Mouse (Mus musculus) forebrain, embryonic 12.5 days (tissue): ENCODE measurements around the gene Adgrl2. TPM values are rescaled to one million over a fixed set of nuclear protein-coding genes. Genes with fewer than 3 reads are reported as not detected.
A peak's percentile ranks its signal among the peaks of the same experiment; 100 is the strongest.

Experiments used
- ATAC-seq: fragments of 200-750 bp; cut with Nextera tagmentation; 2 replicates; pipeline ENCODE4 v1.8.0; 2017; ENCODE audit warnings: moderate TSS enrichment; ENCODE audit not compliant: low FRiP score
- H3K27ac ChIP-seq: fragments of 300-500 bp; sonication (generic); 2 replicates; pipeline ENCODE4 v1.5.1; 2016; ENCODE audit warnings: mild to moderate bottlenecking
- H3K27me3 ChIP-seq: fragments of 300-500 bp; sonication (generic); 2 replicates; pipeline ENCODE4 v1.6.1; 2016; ENCODE audit warnings: mild to moderate bottlenecking
- H3K36me3 ChIP-seq: fragments of 300-500 bp; sonication (generic); replicated peaks from 2 replicates; pipeline ENCODE4 v1.6.1; 2016; ENCODE audit warnings: mild to moderate bottlenecking
- H3K4me1 ChIP-seq: fragments of 300-500 bp; sonication (generic); 2 replicates; pipeline ENCODE4 v1.6.1; 2016
- H3K4me2 ChIP-seq: fragments of 300-500 bp; sonication (generic); 2 replicates; pipeline ENCODE4 v1.6.1; 2016; ENCODE audit warnings: mild to moderate bottlenecking, moderate library complexity
- H3K4me3 ChIP-seq: fragments of 300-500 bp; sonication (generic); replicated peaks from 2 replicates; pipeline ENCODE4 v1.5.1; 2016; ENCODE audit warnings: mild to moderate bottlenecking
- H3K9ac ChIP-seq: fragments of 300-500 bp; sonication (generic); 2 replicates; pipeline ENCODE4 v1.6.1; 2016; ENCODE audit warnings: mild to moderate bottlenecking
- H3K9me3 ChIP-seq: fragments of 300-500 bp; sonication (generic); 2 replicates; pipeline ENCODE4 v1.6.1; 2016
- whole genome bisulfite sequencing: fragments of 180-500 bp; shearing (Covaris S2); methylation state at CpG from one replicate; pipeline ENCODE4 v1.1.7; 2016; 5-methylcytosine and 5-hydroxymethylcytosine counted together
- polyA plus RNA-seq: library from polyadenylated mRNA; unstranded; fragments of >200 nt; fragmentation: Nextera tagmentation; extraction: Ambion mirVana; gene quantifications from 2 replicates; pipeline ENCODE4 v1.2.1, GENCODE M21; 2016

Gene Adgrl2
- polyA plus RNA-seq, 1 experiment from 2014 or later: 104 TPM

DNA sequence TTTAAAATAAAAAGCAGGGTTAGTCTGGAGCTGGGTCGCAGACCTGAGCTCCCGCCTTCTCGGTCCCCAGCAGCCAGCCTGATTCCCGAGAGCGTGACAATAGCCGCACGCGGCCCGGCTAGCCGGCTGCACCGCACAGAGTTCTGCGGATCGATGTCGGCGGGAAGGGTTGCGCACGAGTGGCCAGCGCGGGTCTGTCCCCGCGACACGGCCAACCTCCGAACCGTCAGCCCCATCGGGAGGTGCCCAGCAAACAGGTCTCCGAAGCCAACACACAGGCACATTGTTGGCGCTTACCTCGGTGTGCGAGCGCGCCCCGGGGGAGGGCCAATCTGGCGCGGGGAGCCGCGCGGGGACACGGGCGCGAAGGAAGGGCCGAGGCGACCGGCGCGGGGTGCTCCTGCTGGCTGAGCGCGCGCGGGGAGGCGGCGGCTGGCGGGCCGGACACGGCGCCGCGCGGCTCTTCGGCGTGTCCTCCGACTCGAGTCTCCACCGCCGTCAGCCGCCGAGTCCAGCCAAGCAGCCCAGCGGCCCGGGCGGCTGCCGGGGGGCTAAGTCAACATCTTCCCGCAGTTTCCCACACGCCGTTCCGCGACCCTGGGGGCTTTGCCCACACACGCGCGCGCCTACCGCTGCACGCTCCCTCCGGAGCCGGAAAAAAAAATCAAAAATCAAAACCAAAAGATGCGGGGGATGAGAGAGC lies 1.9 kb downstream of the Adgrl2 start:
- Histone ChIP-seq H3K4me2 (peak overlapping the region; percentile 78), H3K9ac (peak overlapping the region; percentile 95), H3K27me3 (no peaks in the 10 kb centered on the region), H3K4me3 (peak overlapping the region; percentile 94), H3K9me3 (no peaks in the 10 kb centered on the region), H3K36me3 (no peaks in the 10 kb centered on the region), H3K4me1 (peaks cover 41% of the 10 kb centered on the region), H3K27ac (peak overlapping the region; percentile 100)
- peak; percentile 2 for ATAC-seq
- under 1% methylated on average over 77 of the region's 84 CpGs for WGBS

DNA sequence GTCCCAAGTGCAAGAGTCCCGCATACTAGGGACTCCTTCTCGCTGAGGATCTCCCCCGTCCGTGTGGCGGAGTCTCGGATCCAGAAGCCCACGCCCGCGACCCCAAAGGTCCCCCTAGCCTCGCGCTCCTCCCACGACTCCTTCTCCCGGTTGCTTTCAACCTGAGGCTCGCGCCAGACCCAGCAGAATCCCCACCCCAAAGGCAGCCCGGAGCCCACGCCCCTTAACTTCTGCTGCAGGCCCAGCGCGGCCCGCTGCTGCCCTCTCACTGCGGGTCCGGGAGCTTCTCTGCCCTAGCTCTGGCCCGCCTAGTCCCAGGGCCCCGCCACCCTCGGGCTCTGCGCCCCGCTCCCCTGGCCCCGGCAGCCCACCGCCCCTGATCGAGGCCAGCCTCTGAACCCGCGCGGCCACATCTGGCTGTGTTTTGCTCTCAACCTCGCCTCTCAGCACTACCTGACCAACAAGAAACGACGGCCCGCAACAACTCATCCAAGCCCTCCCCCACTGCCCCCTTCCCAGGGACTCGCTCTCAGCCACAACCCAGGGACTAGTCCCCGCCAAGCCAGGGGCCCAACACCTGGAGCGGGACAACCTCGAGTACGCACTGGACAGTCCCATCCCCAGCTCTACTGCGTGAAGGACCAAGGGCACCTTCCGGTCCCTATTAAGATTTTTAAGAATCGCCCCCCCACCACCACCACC lies 2.6 kb downstream of the Adgrl2 start:
- H3K9me3 ChIP-seq: no peaks in the 10 kb centered on the region
- H3K9ac ChIP-seq: peak overlapping the region; percentile 95
- H3K4me3 ChIP-seq: peak overlapping the region; percentile 94
- ATAC-seq: peak; percentile 60
- no peaks in the 10 kb centered on the region for H3K27me3 ChIP-seq
- H3K4me1 ChIP-seq: peaks cover 41% of the 10 kb centered on the region
- peak overlapping the region; percentile 78 for H3K4me2 ChIP-seq
- WGBS: under 1% methylated on average over 45 of the region's 45 CpGs
- peak overlapping the region; percentile 100 for H3K27ac ChIP-seq
- no peaks in the 10 kb centered on the region for H3K36me3 ChIP-seq

DNA sequence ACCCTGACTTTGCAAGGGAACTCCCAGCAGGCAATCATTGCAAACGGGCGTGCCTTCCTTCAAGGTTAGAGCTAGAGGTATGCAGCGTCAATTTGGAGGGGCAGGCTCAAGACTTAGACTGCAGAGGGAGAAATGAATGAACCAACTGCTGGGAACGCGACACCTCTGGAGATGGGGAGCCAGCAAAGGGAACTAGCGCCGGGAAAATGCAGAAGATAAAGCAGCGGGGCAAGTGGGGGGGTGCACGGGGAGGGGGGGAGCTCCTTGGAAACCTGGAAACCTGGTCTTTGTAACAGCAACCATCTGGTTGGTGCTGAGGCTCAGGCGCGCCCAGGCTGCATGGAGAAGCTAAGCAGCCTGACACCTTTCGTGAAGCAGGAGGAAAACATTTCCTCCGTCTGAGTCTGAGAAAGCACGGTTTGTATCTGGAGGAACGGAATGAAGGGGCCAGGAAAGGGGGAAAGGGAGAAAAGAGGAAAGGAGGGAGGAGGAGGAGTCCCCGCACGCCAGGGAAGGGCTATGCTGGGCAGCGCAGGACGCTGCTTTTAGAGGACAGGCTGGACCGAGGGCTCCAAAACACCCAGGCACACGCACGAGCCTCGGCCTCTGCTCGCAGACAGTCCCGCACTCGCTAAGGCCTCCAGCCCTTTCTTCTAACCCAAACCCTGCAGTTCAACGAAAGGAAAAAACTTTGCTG lies 3.3 kb downstream of the Adgrl2 start:
- Histone ChIP-seq H3K4me2 (peak overlapping the region; percentile 78), H3K4me1 (peaks cover 39% of the 10 kb centered on the region), H3K4me3 (peak overlapping the region; percentile 94), H3K9me3 (no peaks in the 10 kb centered on the region), H3K36me3 (no peaks in the 10 kb centered on the region), H3K27me3 (no peaks in the 10 kb centered on the region), H3K27ac (peak overlapping the region; percentile 100), H3K9ac (peak overlapping the region; percentile 95)
- ATAC-seq: no peak
- WGBS: under 1% methylated on average over 27 of the region's 27 CpGs

DNA sequence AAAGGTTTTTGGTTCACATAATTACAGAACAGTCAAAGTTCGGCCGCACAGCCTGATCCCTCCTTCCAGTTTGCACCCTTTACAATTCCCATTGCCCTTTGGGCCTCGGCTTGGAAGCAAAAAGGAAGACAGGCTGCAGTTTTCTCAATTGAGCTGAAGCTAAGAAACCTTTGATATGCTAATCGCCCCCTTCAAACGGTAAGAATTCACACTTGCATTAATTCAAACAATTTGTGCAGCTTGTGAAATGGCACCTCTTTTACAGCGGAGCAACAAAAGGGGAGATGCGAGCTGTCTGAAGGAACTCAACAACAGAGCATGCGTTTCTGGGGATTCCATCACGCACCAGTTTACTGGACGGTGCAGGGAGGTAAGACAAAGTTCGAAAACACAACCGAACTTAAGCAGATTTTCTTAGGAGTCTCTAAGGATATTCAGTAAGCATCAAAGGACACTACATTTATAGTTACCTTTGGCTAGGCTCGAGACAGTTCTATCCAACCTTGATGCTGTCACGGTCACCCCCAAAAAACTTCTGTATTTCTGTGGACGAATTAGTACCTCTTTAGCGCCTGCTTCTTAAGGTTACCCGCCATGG lies 4.0 kb downstream of the Adgrl2 start:
- Histone ChIP-seq H3K4me2 (peak overlapping the region; percentile 78), H3K9me3 (no peaks in the 10 kb centered on the region), H3K36me3 (no peaks in the 10 kb centered on the region), H3K9ac (peak overlapping the region; percentile 95), H3K4me1 (peaks cover 38% of the 10 kb centered on the region), H3K27ac (peak overlapping the region; percentile 100), H3K27me3 (no peaks in the 10 kb centered on the region), H3K4me3 (peak overlapping the region; percentile 94)
- peak; percentile 1; the same call in 1 of the 2 replicates for ATAC-seq
- WGBS: under 1% methylated on average over 17 of the region's 17 CpGs

DNA sequence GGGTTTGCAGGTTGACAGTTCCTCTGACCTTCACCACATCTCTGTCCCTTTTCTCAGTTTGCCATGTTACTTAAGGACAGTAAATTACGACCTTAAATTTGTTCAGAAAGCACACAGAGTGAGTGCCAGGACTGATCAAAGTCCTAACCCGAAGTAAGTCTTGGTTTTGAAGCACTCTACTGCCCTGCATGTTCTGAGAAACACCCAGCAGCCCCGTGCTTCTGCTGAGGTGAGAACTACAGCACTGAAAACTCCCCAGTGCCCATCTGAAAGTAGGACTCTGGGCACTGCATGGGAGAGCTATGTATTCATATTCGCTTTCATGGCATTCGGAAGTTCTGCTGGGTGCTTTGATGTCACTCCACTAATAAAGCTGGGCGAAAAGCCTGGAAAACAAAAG lies 6.0 kb downstream of the Adgrl2 start:
- H3K27ac ChIP-seq: no peak overlapping the region
- H3K4me2 ChIP-seq: peak overlapping the region; percentile 39
- no peaks in the 10 kb centered on the region for H3K27me3 ChIP-seq
- peaks cover 31% of the 10 kb centered on the region for H3K4me1 ChIP-seq
- no peaks in the 10 kb centered on the region for H3K36me3 ChIP-seq
- no peak for ATAC-seq
- WGBS: 35% methylated on average over 6 of the region's 6 CpGs
- no peak overlapping the region for H3K4me3 ChIP-seq
- H3K9me3 ChIP-seq: no peaks in the 10 kb centered on the region
- H3K9ac ChIP-seq: no peak overlapping the region

DNA sequence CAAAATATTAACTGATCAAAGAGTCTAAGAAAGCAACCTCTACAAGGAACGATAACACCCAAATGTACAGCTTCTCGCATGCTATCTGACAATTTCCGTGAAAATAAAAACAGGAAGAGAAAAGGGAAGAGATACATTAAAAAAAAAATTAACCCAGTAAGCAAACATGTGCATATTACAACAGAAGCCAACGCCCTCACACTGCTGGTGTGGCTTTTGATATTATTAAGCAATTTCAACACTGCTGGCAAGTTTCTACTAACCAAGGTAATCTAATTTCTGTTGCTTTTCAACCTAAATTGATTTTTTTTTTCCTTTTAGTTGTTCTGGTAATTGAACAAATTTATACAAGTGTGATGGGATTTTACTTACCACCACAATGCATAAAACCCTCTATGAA lies 8.0 kb downstream of the Adgrl2 start:
- ATAC-seq: no peak
- no peaks in the 10 kb centered on the region for H3K9me3 ChIP-seq
- H3K4me2 ChIP-seq: no peak overlapping the region
- H3K27me3 ChIP-seq: no peaks in the 10 kb centered on the region
- no peak overlapping the region for H3K9ac ChIP-seq
- H3K36me3 ChIP-seq: no peaks in the 10 kb centered on the region
- no peak overlapping the region for H3K27ac ChIP-seq
- no peak overlapping the region for H3K4me3 ChIP-seq
- 81% methylated on average over 4 of the region's 4 CpGs for WGBS
- H3K4me1 ChIP-seq: peaks cover 49% of the 10 kb centered on the region

DNA sequence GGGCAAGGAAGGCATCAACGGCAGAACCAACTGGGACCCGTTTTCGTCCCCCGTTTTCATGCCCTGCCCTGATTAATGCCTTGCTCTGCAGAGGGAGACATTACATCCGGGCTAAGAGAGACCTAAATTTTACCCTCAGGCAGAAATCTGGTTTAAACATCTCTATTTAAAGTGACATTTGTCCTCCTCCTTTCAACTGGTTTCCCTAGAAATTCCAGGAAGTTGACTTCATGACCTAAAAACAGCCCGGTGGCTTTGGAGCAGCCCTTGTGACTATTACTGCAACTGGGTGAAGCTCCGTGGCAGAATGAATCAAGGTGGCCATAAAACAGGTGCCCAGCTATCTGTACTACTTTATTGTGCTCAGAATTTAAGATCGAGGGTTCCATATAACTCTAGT lies 8.6 kb downstream of the Adgrl2 start:
- Histone ChIP-seq H3K36me3 (no peaks in the 10 kb centered on the region), H3K9me3 (no peaks in the 10 kb centered on the region), H3K9ac (no peak overlapping the region), H3K4me3 (no peak overlapping the region), H3K27me3 (no peaks in the 10 kb centered on the region), H3K4me1 (peaks cover 55% of the 10 kb centered on the region), H3K27ac (no peak overlapping the region), H3K4me2 (no peak overlapping the region)
- ATAC-seq: no peak
- WGBS: 79% methylated on average over 8 of the region's 8 CpGs

DNA sequence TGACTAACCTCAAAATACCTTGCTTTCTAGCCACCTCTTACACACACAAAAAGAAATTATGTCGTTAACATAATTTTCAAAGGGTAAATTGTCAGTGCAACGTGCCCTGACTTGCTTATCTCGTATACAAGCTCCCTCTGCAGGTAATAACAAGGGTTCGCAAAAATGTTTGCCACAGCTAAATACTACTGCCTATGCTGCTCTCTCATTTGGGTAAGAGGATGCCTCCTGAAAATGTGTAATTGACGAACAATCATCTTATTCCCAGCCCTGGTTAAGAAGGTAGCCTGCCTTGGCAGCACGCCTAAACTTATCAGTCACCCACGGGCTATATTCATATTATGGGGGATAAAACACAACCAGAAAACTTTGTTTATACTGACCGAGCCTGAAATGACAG lies 11.8 kb downstream of the Adgrl2 start:
- ATAC-seq: no peak
- H3K36me3 ChIP-seq: no peaks in the 10 kb centered on the region
- H3K9ac ChIP-seq: no peak overlapping the region
- 43% methylated on average over 8 of the region's 8 CpGs for WGBS
- peaks cover 35% of the 10 kb centered on the region for H3K4me1 ChIP-seq
- H3K9me3 ChIP-seq: no peaks in the 10 kb centered on the region
- no peaks in the 10 kb centered on the region for H3K27me3 ChIP-seq
- no peak overlapping the region for H3K4me2 ChIP-seq
- no peak overlapping the region for H3K27ac ChIP-seq
- no peak overlapping the region for H3K4me3 ChIP-seq

DNA sequence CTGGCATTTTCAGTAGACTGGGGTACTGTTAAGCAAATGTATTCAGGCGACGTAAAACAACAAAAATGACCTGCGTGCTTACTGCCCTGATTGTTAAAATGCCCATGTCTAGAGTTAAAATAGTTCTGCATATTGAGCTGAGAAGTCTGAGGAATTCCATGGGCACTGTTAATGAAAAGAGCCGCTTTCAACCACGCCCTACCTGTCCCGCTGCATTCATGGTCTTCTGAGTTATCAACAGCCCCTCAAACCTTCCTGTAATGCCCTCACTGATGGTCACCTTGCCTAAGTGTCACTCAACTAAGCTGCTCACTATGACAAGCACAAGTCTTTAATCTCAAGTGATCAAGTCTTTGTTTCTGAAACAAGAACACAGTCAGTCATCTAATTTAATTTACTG lies 12.5 kb downstream of the Adgrl2 start:
- peaks cover 34% of the 10 kb centered on the region for H3K4me1 ChIP-seq
- H3K27me3 ChIP-seq: no peaks in the 10 kb centered on the region
- 63% methylated on average over 6 of the region's 6 CpGs for WGBS
- no peaks in the 10 kb centered on the region for H3K36me3 ChIP-seq
- H3K9ac ChIP-seq: no peak overlapping the region
- ATAC-seq: no peak
- H3K27ac ChIP-seq: no peak overlapping the region
- peak overlapping the region; percentile 53 for H3K4me2 ChIP-seq
- H3K4me3 ChIP-seq: no peak overlapping the region
- no peaks in the 10 kb centered on the region for H3K9me3 ChIP-seq

DNA sequence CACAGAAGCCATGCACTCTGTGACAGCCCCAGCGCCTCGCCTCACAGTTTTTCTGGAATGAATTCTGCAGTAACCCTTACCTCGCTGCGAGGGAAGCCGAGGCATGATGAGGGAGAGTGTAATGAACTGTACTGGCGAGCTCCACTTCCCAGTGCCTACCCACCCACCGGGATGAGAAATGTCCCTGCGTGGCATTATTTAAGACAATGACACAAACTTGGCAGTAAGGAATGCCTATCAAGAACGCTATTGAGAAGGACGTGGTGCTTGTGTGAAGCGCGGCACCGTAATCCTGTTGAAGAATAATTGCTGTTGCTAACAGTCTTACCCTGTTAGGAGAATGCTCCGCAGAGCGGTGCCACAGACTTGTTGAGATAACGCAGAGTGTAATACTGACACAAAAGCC lies 13.2 kb downstream of the Adgrl2 start:
- Histone ChIP-seq H3K4me2 (peak overlapping the region; percentile 53), H3K27me3 (no peaks in the 10 kb centered on the region), H3K4me1 (peaks cover 34% of the 10 kb centered on the region), H3K27ac (peak overlapping the region; percentile 50), H3K9me3 (no peaks in the 10 kb centered on the region), H3K4me3 (peak overlapping the region; percentile 32), H3K9ac (peak overlapping the region; percentile 38; the same call in 1 of the 2 replicates), H3K36me3 (no peaks in the 10 kb centered on the region)
- ATAC-seq: peak; percentile 73; the same call in 1 of the 2 replicates
- 12% methylated on average over 16 of the region's 16 CpGs for WGBS

DNA sequence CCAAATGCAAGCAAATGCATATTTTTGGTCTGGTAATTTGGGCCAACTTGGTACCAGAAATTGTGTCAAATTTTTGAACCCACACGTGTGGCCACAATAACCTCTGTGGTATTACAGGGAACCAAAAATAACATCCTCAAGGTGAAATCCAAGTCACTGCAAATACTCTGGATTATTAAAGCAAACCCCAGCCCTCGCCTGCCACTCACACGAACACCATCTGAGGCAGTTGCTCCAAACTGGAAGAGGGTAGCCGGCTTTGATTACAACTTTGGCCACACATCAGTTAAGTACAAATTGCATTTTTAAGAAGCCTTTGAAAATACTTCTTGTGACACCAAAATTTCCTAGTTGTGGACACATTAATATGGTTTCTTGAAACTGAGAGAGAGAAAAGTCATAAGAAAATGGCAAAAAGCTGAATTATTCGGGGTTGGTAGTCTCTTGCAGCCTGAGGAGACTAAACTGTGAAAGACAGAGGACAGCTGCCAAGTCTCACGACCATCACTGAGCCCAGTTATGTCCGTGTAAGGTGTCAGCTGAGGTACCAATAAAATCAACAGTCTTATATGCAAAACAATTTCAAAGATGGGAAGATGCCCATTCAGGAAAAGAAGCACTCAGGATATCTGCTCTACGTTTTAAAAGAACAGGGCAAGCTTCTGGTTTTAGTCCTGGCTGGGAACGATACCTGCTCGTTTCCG lies 18.3 kb downstream of the Adgrl2 start:
- no peak for ATAC-seq
- WGBS: 82% methylated on average over 11 of the region's 11 CpGs
- Histone ChIP-seq H3K4me1 (peaks cover 14% of the 10 kb centered on the region), H3K4me2 (no peak overlapping the region), H3K9ac (no peak overlapping the region), H3K36me3 (no peaks in the 10 kb centered on the region), H3K27me3 (no peaks in the 10 kb centered on the region), H3K27ac (no peak overlapping the region), H3K9me3 (no peaks in the 10 kb centered on the region), H3K4me3 (no peak overlapping the region)
